Mouse (Mus musculus) lung, postnatal 0 days (tissue): ENCODE data around the gene Robo2.

Experiments used
- CTCF ChIP-seq: IDR thresholded peaks from 2 replicates; pipeline ENCODE4 v1.5.1; 2016; ENCODE audit warnings: antibody characterized with exemption, mild to moderate bottlenecking
- EP300 ChIP-seq: IDR thresholded peaks from 2 replicates; pipeline ENCODE4 v1.6.1; 2016; ENCODE audit warnings: antibody characterized with exemption, mild to moderate bottlenecking, control low read depth

DNA sequence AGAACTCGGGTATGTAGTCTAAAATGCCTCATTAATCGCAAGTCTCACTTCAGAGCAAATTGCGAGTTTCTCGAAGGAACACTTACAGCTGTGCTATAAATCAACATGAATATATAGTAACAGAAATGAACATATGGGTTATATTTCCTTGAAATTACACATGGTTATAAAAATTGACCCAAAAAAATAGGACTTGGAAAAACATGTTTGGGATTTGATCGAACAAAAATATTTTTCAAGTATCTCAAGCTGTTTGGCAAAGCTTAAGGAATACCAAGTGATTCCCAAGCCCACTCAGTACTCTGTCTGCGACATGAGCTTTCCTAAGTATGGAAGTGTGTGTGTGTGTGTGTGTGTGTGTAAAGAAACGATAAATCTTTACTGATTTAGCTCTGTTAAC is 242.5 kb downstream of the Robo2 start:
- TF ChIP-seq CTCF (no peak), EP300 (no peak)
